Mouse (Mus musculus) brain, embryonic 18.5 days (tissue): ENCODE measurements around the gene Zfp949.
"Not testable (repeated sequence)": the region's sequence is repeated elsewhere in the genome, so short reads cannot be mapped to it uniquely, and the experiment has no call there.

Source experiments
- DNase-seq: peaks from one replicate; pipeline ENCODE4 v3.0.0-alpha.2; 2012; ENCODE audit warnings: low read depth, low spot score

Zfp949 gene

DNA sequence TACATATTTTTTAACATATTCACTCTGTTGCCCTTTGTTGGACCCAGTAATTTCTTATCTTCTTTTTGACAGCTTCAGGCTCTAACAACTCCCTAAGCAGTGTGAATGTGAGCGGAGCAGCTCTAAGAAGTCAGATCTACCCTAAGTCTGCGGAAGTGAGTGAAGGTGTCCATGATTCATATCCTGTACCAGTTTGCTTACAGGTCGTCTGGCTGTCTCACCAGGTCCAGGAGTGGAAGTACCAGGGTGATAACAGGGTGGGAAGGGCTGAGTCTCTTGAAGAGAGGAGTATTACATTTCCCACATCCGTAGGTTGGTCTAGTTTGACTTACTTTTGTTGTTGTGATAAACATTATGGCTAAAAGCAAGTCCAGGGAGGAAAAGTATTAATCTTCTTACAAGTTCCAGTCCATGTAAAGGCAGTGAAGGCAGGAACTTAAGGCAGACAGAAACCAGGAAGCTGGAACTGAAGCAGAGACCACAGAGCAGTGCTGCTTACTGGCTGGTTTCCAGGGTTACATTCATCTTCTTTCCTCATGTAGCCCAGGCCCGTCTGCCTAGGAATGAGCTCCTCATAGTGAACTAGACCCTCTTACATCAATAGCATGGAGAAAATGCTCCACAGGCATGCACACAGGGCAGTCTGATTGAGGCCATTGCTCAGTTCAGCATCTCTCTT is 8.1 kb upstream of the Zfp949 start:
- DNase-seq = no peak

GRCm38 (mm10) chr9:88542816-88543215 is 5.0 kb upstream of the Zfp949 start:
- DNase-seq = no peak

- no peak for DNase-seq
Measured at GRCm38 (mm10) chr9:88545534-88545933, 2.3 kb upstream of the Zfp949 start.

DNA sequence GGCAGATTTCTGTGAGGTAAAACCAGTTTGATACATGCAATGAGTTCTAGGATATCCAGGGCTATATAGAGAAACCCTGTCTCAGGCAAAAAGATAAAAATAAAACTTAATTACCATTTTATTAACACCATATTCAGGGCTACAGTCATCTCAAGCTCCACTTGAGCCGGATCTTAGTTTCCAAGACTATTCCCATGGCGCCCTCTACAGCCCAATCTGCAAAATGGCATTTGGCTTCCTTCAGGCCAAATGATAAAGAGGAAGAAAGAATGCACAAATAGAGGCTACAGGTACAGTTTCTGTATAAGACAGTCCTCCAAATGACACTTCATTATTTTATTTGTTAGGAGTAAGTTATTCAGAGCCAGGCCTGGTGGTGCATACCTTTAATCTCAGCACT is 1.7 kb upstream of the Zfp949 start:
- DNase-seq = no peak

DNA sequence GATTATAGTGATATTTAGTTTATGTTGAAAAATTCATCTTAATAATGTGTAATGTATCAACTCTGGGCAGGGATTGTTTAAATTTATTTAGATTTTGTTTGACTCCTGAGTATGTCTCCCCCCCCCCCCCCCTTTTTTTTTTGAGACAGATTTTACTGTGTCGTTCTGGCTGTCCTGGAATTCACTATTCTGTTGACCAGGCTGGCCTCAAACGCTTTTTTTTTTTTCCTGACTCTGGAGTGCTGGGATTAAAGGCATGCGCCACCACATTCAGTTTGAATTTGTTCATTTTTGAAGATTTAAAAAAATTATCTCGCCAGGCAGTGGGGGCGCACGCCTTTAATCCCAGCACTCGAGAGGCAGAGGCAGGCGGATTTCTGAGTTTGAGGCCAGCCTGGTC is 1.2 kb upstream of the Zfp949 start:
- no peak for DNase-seq

- DNase-seq = no peak
Measured at GRCm38 (mm10) chr9:88547270-88547669, 550 bp upstream of the Zfp949 start.

GRCm38 (mm10) chr9:88548614-88548945 is 760 bp downstream of the Zfp949 start:
- DNase-seq = no peak

DNA sequence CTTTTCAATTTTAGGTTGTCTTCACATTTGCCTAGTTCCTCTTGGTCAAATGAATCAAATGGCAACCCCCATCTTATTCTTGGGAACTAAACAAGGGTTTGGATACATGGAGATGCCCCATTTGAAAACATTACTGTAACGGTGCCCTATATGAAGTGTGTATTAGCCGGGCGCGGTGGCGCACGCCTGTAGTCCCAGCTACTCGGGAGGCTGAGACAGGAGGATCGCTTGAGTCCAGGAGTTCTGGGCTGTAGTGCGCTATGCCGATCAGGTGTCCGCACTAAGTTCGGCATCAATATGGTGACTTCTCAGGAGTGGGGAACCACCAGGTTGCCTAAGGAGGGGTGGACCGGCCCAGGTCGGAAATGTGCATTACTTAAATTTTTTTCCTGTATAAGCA is 5.3 kb downstream of the Zfp949 start:
- DNase-seq = no peak

DNA sequence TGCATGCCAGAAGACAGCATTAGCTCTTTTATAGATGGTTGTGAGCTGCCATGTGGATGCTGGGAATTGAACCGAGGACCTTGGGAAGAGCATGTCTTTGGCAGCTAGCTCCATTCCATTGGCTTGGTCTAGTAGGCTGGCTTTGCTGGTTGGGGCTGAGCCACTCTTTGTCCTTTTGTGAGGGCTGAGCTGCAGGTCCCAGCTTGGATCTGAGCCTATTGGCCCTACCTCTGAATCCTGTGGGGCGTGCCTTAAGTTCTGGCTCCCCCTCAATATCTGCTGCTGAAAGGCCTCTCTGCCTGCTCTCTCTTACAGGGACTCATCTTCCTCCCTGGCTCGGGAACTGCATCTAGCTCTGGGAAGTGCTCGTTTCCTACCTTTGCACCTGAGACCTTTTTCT is 10.3 kb downstream of the Zfp949 start:
- no peak for DNase-seq

DNA sequence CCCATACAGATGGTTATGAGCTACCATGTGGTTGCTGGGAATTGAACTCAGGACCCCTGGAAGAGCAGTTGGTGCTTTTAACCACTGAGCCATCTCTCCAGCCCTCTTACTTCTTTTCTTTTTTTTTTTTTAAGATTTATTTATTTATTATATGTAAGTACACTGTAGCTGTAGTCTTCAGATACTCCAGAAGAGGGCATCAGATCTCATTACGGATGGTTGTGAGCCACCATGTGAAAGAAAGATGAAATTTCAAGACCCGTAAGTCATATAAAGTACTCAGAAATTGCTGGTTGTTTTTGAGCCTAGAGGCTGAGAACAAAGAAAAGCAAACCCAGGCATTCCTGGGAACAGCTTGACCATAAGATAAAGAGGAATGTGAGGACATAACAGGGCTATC is 13.7 kb downstream of the Zfp949 start:
- not testable (repeated sequence) for DNase-seq

GRCm38 (mm10) chr9:88570471-88570870 is 22.7 kb downstream of the Zfp949 start:
- not testable (repeated sequence) for DNase-seq

- DNase-seq = not testable (repeated sequence)
Measured at GRCm38 (mm10) chr9:88580591-88580990, 32.8 kb downstream of the Zfp949 start, which contains the start of gene Trim43a. Gene Trim43a (plus strand): TSS chr9:88580891.

DNA sequence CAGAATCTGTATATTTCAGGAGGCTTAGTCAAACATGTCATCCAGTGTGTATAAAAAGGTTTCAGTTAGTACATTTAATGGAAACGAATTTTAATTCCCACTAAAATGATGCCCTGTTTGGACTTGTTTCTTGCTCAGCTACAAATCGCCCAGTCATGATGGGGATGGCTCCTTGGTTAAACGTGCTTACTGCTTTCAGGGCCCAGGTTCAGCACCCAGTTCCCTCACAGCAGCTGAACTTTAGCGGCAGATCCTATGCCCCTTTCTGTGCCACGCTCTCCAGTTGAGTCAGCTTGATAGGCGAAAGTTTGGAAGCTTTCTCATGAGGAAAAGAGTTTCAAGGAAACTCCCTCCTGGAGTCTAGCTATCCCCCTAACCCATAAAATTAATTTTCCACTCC is 45.9 kb downstream of the Zfp949 start:
- DNase-seq = not testable (repeated sequence)

- peak; percentile 78 for DNase-seq
Measured at GRCm38 (mm10) chr9:88599206-88600162, 51.7 kb downstream of the Zfp949 start.
